Mouse (Mus musculus) erythroblast, embryonic 14.5 days (primary cell): ENCODE data around the gene Gclm.

Experiments used
- GATA1 ChIP-seq: IDR thresholded peaks from 2 replicates; pipeline ENCODE4 v1.6.1; 2012; ENCODE audit warnings: low read length, inconsistent platforms, mixed read lengths
- TAL1 ChIP-seq: IDR thresholded peaks from 3 replicates; pipeline ENCODE4 v1.6.1; 2012; ENCODE audit warnings: low read length, inconsistent platforms, mixed read lengths

DNA sequence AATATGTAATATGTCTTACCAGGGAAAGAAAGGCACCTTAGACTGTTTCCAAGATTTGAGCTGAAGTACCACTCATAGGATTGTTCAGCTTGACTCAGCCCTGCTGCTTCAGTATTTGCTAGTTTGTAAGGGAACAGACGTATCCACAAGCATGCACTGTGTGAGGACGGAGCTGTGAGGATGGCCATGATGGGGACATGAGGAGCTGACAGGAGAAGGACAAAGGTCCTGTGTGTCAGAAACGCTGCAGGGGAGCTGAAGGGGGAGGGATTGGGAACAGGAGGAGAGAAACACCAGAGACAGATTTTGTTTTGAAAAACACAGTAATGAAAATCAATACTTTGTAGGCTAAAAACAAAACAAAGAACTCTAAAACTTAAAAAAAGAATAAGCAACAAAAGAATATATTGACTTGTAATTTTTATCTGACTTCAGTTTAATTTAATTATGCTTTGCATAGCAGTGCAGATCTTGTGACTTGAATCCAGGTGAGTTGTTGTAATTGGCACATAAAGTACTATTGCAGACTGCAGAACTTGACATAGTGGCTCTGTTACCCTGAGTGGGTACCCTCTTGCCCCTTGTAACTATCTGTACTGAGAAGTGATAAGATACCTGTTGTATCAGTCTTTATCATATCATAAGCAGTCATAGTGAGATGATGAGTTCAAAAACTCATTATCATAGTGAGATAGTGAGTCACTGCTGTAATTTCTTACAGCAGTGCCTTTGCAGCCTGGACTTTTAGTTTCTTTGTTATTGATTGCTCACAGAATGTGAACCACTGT lies 7.3 kb downstream of the Gclm start:
- TF ChIP-seq GATA1: no peak
- no peak for TF ChIP-seq TAL1
